Mouse (Mus musculus): ENCODE data around the gene S100g. TPM values are rescaled to one million over a fixed set of nuclear protein-coding genes. Genes with fewer than 3 reads are reported as not detected.

Gene S100g
- total RNA-seq (2014; fragmentation: Nextera tagmentation) = not detected in 2 replicates
- not detected in 2 replicates for total RNA-seq (2017)
- polyA plus RNA-seq (2012) = not detected in 2 replicates

- no peak for TF ChIP-seq TAL1 (conservative IDR thresholded peaks at IDR 0.05; ENCODE audit: low read depth, low read length)
- TF ChIP-seq POLR2AphosphoS5 (IDR thresholded peaks at IDR 0.05; ENCODE audit: insufficient replicate concordance, low read depth, low read length) = no peak
- no peak for TF ChIP-seq GATA2 (IDR thresholded peaks at IDR 0.05; ENCODE audit: borderline replicate concordance, low read depth, low read length)
- no peak for TF ChIP-seq CTCF (IDR thresholded peaks at IDR 0.05; ENCODE audit: low read depth, low read length)
- no peak for TF ChIP-seq GATA1 (IDR thresholded peaks at IDR 0.05; ENCODE audit: borderline replicate concordance, low read length)
- H3K9me3 ChIP-seq (replicated peaks) = no peaks in the 10 kb centered on the region
- no peak for DNase-seq (ENCODE audit: low spot score)
- no peaks in the 10 kb centered on the region for H3K27me3 ChIP-seq (ENCODE audit: insufficient read depth, low read length)
- no peak for ATAC-seq (ENCODE audit: extremely low read depth, insufficient number of reproducible peaks, low FRiP score, poor library complexity, severe bottlenecking)
- H3K36me3 ChIP-seq (replicated peaks) = peaks cover 3% of the 10 kb centered on the region
- H3K4me1 ChIP-seq (ENCODE audit: insufficient read depth, low read depth, low read length) = no peaks in the 10 kb centered on the region
- H3K4me3 ChIP-seq (ENCODE audit: low read depth, low read length) = no peak within 1 kb of the TSS
Observed at GRCm38 (mm10) chrX:162964383-162964782, at the start of gene S100g. Gene S100g (minus strand): TSS chrX:162964599.

- Histone ChIP-seq H3K4me1 (ENCODE audit: insufficient read depth, low read depth, low read length) (no peaks in the 10 kb centered on the region), H3K9me3 (replicated peaks) (no peaks in the 10 kb centered on the region)
- no peak for ATAC-seq (ENCODE audit: extremely low read depth, insufficient number of reproducible peaks, low FRiP score, poor library complexity, severe bottlenecking)
Observed at GRCm38 (mm10) chrX:162992121-162992520, 27.7 kb upstream of the S100g start.

DNA sequence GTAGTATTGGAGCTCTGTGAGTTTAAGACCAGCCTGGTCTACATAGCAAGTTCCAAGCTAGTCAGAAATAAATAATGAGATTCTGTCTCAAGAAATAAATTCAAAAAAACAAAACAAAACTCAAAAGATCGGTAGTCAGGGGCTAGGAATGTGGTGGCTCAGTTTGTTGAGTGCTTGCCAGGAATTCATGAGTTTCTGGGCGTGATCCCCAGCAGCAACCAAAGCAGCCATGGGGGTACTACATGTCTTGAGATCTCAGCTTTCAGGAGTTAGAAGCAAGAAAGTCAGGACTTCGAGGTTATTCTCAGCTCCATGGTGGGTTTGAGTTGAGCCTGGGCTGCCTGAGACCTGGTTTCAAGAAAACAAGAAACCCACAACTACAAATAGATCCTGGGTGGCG, 27.0 kb upstream of the S100g start:
- DNase-seq (ENCODE audit: low spot score) = no peak
- Histone ChIP-seq H3K4me3 (ENCODE audit: low read depth, low read length) (no peak overlapping the region), H3K27me3 (ENCODE audit: insufficient read depth, low read length) (no peaks in the 10 kb centered on the region), H3K9me3 (replicated peaks) (no peaks in the 10 kb centered on the region), H3K36me3 (replicated peaks) (peaks cover 18% of the 10 kb centered on the region), H3K4me1 (ENCODE audit: insufficient read depth, low read depth, low read length) (no peaks in the 10 kb centered on the region)
- TF ChIP-seq GATA1 (IDR thresholded peaks at IDR 0.05; ENCODE audit: borderline replicate concordance, low read length) (no peak), GATA2 (IDR thresholded peaks at IDR 0.05; ENCODE audit: borderline replicate concordance, low read depth, low read length) (no peak), CTCF (IDR thresholded peaks at IDR 0.05; ENCODE audit: low read depth, low read length) (no peak), POLR2AphosphoS5 (IDR thresholded peaks at IDR 0.05; ENCODE audit: insufficient replicate concordance, low read depth, low read length) (no peak), TAL1 (conservative IDR thresholded peaks at IDR 0.05; ENCODE audit: low read depth, low read length) (no peak)
- ATAC-seq (ENCODE audit: extremely low read depth, insufficient number of reproducible peaks, low FRiP score, poor library complexity, severe bottlenecking) = no peak

More at GRCm38 (mm10) chrX:162992121-162992520, 27.7 kb upstream of the S100g start:
- Histone ChIP-seq H3K36me3 (replicated peaks) (peaks cover 23% of the 10 kb centered on the region), H3K4me3 (ENCODE audit: low read depth, low read length) (no peak overlapping the region), H3K27me3 (ENCODE audit: insufficient read depth, low read length) (no peaks in the 10 kb centered on the region)
- TF ChIP-seq POLR2AphosphoS5 (IDR thresholded peaks at IDR 0.05; ENCODE audit: insufficient replicate concordance, low read depth, low read length) = no peak
- TF ChIP-seq CTCF (IDR thresholded peaks at IDR 0.05; ENCODE audit: low read depth, low read length) = no peak
- TF ChIP-seq TAL1 (conservative IDR thresholded peaks at IDR 0.05; ENCODE audit: low read depth, low read length) = no peak
- TF ChIP-seq GATA1 (IDR thresholded peaks at IDR 0.05; ENCODE audit: borderline replicate concordance, low read length) = no peak
- no peak for TF ChIP-seq GATA2 (IDR thresholded peaks at IDR 0.05; ENCODE audit: borderline replicate concordance, low read depth, low read length)
- no peak for DNase-seq (ENCODE audit: low spot score)

- Histone ChIP-seq H3K36me3 (replicated peaks) (peaks cover 19% of the 10 kb centered on the region), H3K27me3 (ENCODE audit: insufficient read depth, low read length) (no peaks in the 10 kb centered on the region), H3K4me1 (ENCODE audit: insufficient read depth, low read depth, low read length) (no peaks in the 10 kb centered on the region), H3K4me3 (ENCODE audit: low read depth, low read length) (no peak overlapping the region), H3K9me3 (replicated peaks) (no peaks in the 10 kb centered on the region)
- DNase-seq (ENCODE audit: low spot score) (no peak), ATAC-seq (ENCODE audit: extremely low read depth, insufficient number of reproducible peaks, low FRiP score, poor library complexity, severe bottlenecking) (no peak)
- TF ChIP-seq GATA2 (IDR thresholded peaks at IDR 0.05; ENCODE audit: borderline replicate concordance, low read depth, low read length) (no peak), TAL1 (conservative IDR thresholded peaks at IDR 0.05; ENCODE audit: low read depth, low read length) (no peak)
Observed at GRCm38 (mm10) chrX:162986876-162987495, 22.6 kb upstream of the S100g start.

DNA sequence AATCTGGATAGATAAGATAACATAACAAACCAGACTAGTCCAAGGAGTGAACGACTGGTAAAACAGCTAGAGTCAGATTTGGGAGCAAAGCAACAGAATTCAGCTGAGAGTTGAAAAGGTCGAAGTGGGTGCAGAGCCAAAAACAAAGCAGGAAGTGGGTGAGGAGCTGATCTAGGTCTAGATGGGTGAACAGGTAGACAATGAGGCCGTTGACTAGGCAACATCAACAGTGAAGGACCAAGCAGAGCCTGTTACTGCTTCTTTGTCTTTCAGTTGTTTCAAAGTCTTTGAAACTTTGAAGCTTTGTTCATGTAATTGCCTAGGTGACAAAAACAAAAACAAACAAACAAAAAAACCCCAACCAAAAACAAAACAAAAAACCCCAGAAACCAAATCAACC, 11.8 kb upstream of the S100g start:
- ATAC-seq (ENCODE audit: extremely low read depth, insufficient number of reproducible peaks, low FRiP score, poor library complexity, severe bottlenecking) = no peak
- no peaks in the 10 kb centered on the region for H3K4me1 ChIP-seq (ENCODE audit: insufficient read depth, low read depth, low read length)
- no peak for DNase-seq (ENCODE audit: low spot score)
- no peaks in the 10 kb centered on the region for H3K9me3 ChIP-seq (replicated peaks)
- peaks cover 5% of the 10 kb centered on the region for H3K36me3 ChIP-seq (replicated peaks)
- TF ChIP-seq GATA1 (IDR thresholded peaks at IDR 0.05; ENCODE audit: borderline replicate concordance, low read length) = no peak
- no peak for TF ChIP-seq TAL1 (conservative IDR thresholded peaks at IDR 0.05; ENCODE audit: low read depth, low read length)
- TF ChIP-seq GATA2 (IDR thresholded peaks at IDR 0.05; ENCODE audit: borderline replicate concordance, low read depth, low read length) = no peak
- TF ChIP-seq POLR2AphosphoS5 (IDR thresholded peaks at IDR 0.05; ENCODE audit: insufficient replicate concordance, low read depth, low read length) = no peak
- no peak for TF ChIP-seq CTCF (IDR thresholded peaks at IDR 0.05; ENCODE audit: low read depth, low read length)
- no peaks in the 10 kb centered on the region for H3K27me3 ChIP-seq (ENCODE audit: insufficient read depth, low read length)
- no peak overlapping the region for H3K4me3 ChIP-seq (ENCODE audit: low read depth, low read length)

GRCm38 (mm10) chrX:162967456-162967855, 3.1 kb upstream of the S100g start:
- Histone ChIP-seq H3K9me3 (replicated peaks) (no peaks in the 10 kb centered on the region), H3K4me1 (ENCODE audit: insufficient read depth, low read depth, low read length) (no peaks in the 10 kb centered on the region), H3K27me3 (ENCODE audit: insufficient read depth, low read length) (no peaks in the 10 kb centered on the region), H3K36me3 (replicated peaks) (peaks cover 3% of the 10 kb centered on the region), H3K4me3 (ENCODE audit: low read depth, low read length) (no peak overlapping the region)
- ATAC-seq (ENCODE audit: extremely low read depth, insufficient number of reproducible peaks, low FRiP score, poor library complexity, severe bottlenecking) (no peak), DNase-seq (ENCODE audit: low spot score) (no peak)
- TF ChIP-seq GATA2 (IDR thresholded peaks at IDR 0.05; ENCODE audit: borderline replicate concordance, low read depth, low read length) = no peak
- no peak for TF ChIP-seq GATA1 (IDR thresholded peaks at IDR 0.05; ENCODE audit: borderline replicate concordance, low read length)
- TF ChIP-seq CTCF (IDR thresholded peaks at IDR 0.05; ENCODE audit: low read depth, low read length) = no peak
- TF ChIP-seq TAL1 (conservative IDR thresholded peaks at IDR 0.05; ENCODE audit: low read depth, low read length) = no peak
- TF ChIP-seq POLR2AphosphoS5 (IDR thresholded peaks at IDR 0.05; ENCODE audit: insufficient replicate concordance, low read depth, low read length) = no peak

Data from G1E (cell line).